Mouse (Mus musculus): Measurements from ENCODE around the gene Dynll2.

The Dynll2 gene

DNA sequence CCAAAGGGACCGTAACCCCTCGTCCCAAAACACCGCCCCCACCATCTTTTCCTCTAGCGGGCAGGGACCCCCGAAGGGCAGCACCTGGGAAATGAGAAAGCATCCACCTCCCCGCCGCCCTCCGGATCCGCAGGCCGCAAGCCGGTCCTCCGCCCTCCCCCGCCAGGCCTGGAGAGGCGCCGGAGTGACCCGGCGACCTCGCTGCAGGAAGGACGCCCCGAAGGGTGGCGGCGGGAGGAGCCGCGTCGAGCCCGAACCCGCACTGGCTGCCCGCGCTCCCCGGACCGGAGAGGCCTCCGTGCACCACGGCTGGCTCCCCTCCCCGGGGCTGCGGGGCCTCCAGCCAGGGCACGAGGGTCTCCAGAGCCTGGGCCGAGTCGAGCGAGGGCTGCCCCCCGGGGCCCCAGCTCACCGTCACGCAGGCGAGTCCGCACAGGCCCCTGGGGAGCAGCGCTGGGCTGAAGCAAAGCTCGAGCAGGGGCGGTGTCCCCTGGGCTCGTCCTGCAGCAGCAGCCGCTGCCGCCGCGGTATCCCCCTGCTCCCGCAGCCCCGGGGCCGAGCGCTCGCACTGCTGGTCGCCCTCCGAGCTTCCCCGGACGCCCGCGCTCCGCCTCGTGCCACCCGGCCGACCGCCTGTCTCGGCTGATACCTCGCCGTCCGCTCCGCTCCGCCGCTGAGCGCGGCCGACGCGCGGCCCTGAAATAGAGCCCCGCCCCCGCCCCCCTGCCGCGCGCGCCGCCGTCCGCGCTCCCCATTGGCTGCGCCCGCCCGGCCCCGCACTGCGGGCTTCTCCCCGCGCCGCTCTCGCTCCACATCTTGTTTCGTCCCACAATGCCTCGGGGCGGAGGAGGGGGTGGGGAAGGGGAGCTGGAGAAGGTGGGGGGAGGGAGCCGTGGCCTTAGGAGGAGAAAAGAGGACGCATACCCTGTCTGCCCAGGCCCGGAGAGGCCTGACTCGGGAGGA, at the start of gene Dynll2:
Gene Dynll2 (minus strand): TSS at position 703 of the 963 bp plus-strand sequence.
- peak; percentile 69 to 74 for DNase-seq (ENCODE audit: low spot score in 2 of 2)

DNA sequence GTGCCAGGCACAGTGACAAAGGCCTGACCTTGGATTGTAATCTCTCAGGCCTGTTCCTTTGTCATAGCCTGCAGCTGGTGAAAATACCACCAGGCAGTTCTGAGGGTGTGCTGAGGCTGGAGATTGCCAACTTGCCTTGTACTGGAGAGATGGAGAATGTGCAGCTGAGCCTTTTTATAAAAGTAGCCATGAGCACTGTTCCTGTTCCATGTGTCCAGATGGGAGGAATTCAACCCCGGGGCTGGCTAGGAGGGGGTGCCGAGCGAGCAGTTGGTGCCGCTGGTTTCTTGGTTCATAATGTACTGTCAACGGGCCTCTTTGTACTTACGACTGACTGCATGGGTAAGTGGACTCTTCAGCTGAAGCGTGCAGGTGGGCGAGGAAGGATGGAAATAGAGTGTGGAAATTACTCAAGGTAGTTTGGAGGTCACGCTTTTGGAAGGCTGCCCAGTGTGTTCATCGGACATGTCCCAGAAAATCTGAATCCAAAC, 49.5 kb upstream of the Dynll2 start:
- no peak for DNase-seq (ENCODE audit: low spot score in 2 of 2)

DNA sequence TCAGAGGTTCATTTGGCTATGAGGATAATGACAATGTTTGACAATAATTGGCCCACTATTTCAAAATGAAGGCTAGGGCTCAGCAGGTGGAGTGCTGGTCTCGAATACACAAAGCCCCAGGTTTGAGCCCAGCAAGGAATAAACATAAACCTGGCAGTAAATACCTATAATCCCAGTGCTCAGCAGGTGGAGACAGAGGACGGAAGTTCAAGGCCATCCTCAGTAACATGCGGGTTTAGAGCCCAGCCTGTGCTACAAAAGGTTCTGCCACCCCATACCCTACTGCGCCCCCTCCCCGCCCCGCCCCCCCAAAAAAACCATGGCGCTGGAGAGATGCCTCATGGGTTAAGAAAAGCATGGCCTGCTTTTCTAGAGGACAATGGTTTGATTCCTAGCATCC, 48.6 kb upstream of the Dynll2 start:
- DNase-seq (ENCODE audit: low spot score in 2 of 2) = no peak

DNA sequence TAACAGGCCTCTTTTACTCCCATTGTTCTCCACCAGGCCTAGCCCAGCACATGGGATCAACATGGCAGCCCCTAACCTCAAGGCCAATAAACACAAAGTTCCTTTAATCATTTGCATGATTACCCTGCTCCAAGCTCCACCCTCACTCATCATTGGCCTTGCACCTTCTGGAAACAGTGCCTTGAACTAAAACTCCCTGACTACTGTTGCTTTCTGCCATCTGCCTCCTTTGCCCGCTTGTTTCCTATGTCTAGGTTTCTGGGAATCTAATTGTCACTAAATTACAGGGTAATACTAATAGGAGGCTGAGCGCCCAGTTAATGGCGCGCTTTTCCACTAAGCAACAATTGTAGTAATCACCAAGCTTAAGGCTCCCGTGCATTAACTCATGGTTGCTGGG, 44.4 kb upstream of the Dynll2 start:
- no peak for DNase-seq (ENCODE audit: low spot score in 2 of 2)

DNA sequence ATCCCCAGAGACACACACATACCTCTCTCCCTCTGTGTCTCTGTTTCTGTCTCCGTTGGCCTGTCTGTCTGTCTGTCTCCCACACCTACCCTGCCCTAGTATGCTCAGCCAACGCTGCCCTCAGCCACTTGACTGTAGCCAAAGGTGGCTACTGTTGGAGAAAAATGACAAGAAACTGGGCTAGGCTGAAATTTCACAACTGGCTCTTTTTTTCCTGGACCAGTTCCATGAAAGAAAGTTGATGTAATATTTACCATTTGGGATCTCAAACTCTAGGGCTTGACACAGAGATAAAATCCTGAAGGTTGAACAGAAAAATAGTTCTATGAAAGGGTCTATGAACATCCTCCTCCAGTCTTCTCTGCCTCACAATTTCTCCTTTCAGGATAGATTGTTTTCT, 43.5 kb upstream of the Dynll2 start:
- DNase-seq (ENCODE audit: low spot score in 2 of 2) = no peak

DNA sequence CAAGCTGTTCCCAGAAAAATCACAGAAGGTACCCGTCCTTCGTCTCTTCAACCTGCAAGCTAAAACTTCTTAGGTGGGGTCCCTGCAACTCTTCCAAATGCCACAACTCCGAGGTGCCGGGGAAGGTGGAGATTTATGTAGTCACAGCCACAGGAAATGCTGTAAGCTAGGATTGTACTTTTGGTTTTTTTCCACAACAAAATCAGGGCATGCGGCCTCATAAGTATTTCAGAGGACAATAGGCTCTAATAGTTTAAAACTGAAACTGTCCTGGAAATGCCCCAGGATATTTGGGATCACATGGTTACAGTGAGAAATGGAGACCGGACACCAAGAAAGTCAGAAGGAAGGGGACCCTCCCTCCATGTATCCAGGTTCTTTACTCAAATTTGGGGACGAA, 42.9 kb upstream of the Dynll2 start:
- no peak for DNase-seq (ENCODE audit: low spot score in 2 of 2)

DNA sequence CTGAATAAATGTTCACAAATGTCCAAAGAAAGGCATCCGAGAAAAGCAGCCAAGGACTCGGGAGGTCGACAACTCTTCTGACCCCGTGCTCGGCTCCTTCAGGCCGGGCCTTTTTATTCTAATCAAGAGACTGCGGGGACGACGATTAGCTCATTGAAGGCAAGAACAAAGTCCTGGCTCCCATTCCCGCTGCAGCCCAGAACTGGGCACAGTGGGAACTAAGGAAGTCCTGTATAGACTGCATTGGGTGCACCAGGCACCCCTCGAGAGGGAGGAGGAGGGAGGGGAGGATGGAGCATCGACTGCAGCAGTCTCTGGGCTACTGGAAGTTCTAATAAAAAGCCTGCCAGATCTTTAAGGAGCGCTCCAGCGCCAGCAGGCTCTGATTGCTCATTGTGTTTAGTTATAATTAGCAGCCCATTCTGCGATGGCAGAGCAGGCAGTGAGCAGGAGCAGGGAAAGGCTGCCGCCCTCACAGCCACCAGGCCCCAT, 40.9 kb upstream of the Dynll2 start:
- DNase-seq (ENCODE audit: low spot score in 2 of 2) = no peak

DNA sequence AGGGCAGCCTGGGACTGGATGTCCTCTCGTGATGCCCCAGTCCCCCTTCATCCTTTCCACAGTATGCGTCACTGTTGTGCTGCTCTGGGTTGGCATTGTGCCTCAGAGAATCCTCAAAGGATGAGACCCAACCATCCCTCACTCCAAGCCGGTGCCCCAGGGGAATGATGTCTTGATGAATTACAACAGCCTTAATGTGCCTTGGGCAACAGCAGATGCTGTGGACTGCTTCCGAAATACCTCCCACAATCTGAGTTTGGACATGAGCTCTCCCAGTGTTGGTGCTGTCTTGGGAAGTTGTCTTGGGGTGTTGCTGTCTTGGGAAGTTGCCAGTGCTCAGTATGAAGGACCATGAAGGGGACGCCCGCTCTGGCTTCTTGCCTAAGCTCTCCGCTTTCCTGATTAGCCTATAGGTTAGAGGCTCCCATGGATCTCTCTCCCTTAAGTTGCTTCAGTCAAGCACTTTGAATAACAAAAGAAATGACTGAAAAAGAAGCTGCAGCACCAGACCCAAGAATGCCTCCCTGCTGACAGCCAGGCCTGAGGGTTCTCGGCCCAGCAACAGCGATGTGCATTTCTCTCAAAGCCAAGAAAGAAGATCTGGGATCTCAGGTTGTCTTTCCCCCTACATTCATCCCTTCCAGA, 40.2 kb upstream of the Dynll2 start:
- DNase-seq (ENCODE audit: low spot score in 2 of 2) = no peak

DNA sequence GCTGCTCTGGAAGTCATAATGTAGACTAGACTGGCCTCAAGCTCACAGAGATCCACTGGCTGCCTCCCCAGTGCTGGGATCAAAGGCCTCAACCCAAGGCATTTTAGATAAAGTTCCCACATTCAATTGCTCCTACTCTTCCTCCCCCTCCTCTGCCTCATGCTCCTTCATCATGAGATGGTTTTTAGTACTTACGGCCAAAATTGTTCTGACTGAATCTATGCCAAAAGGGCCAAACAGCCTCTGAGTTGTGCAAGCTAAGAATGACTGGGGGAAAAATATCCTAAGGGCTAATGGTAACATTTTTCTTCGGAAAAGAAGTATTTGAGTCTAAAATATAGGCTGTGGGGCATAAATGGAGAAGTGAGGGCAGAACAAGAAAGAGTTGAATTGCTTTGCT, 36.6 kb upstream of the Dynll2 start:
- no peak for DNase-seq (ENCODE audit: low spot score in 2 of 2)

DNA sequence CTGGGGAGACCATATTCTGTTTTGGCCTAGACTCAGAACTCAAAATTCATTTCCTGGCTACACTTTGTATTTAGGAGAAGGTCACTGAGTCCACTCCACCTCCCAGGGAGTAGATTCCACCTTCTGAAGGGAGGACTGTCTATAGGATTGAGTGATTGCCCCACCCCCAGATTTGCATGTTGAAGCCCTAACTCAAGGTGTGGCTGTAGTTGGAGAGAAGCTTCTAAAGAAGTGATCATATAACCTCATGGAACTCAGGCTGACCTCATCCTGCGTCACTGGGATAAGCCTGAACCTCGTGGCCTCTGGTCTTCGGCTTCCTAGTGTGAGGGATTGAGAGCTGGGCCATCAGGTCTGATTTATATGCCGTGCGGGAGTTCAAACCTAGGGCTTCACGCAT, 28.5 kb upstream of the Dynll2 start:
- no peak for DNase-seq (ENCODE audit: low spot score in 2 of 2)

DNA sequence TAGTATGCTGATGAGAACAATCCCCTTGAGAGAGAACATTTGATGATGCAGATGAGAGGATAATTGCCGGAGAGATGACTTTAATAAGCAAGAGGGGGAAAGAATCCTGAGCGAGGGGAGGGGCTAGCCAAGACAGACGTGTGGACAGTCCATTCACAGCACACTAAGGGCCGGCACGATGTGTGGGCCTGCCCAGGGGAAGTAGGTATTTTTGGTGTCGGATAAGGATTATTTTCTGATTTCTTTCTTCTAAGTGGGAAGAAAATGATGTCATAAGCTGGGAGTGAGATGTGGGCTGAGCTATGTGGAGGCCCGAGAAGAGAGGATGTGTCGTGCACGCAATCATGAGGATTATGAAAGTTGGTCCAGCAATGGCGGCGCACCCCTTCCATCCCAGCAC, 27.8 kb upstream of the Dynll2 start:
- no peak for DNase-seq (ENCODE audit: low spot score in 2 of 2)

DNA sequence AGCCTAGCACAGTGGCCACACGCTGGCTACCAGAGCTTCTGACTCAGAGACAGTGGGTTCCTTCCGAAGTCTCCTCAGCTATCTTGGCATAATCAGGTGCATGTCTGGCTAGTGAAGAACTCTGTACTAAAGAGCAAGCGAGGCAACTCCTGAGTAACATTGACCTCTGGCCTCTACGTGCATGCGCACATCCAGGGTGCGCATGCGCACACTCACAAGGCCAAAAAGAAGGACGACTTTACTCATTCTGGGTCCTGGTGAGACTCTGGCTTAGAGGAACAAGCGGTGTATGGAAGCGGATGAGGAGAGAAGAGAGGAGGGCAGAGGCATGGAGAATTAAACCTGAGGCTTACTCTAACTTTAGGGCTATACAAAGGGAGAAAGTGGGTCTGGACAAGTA, 26.3 kb upstream of the Dynll2 start:
- no peak for DNase-seq (ENCODE audit: low spot score in 2 of 2)

DNA sequence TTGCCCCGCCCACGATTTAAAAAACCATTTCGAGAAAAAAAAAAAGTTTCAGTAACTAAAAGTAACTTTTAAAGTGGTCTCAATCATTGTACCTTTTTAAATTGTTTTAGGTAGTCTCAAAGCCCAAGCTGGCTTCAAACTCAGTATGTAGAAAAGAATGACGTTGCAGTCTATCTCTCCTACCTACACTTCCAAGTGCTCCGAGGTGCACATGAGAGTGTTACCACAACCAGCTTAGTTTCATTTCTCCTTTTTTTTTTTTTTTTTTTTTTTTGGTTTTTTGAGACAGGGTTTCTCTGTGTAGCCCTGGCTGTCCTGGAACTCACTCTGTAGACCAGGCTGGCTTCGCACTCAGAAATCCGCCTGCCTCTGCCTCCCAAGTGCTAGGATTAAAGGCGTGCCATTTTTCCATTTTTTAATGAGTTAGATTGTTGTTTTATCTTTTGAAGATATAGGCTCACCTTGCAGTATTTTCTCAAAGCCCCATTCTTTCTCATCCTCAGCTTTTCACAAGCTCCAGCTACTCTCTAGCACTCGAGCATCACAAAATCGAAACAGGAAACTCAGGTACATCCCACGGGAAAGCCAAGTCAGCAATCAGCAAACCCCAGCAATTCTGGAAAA, 25.4 kb upstream of the Dynll2 start:
- DNase-seq (ENCODE audit: low spot score in 2 of 2) = no peak

DNA sequence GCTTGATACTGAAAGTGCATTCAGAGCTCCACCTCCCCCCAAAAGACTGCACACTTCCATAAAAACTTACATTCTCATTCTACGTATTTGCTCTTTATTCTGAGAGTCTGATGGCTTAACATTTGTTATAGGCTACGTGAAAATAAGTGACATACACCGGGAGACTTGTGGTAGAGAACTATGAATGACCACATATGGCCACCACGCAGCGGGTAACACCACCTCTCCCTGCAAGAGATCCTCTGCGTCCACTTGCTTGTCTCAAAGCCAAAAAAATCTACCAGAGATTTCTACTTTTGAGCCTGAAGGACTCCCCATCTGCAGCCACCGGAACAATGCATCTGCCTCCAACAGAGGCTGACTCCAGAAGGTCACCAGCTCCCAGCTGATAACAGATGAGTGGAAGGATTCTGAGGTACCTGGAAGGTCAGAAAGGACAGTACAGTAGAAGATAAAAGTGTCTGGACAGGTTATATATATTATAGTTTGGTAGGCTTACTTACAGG, 24.6 kb upstream of the Dynll2 start:
- no peak for DNase-seq (ENCODE audit: low spot score in 2 of 2)

DNA sequence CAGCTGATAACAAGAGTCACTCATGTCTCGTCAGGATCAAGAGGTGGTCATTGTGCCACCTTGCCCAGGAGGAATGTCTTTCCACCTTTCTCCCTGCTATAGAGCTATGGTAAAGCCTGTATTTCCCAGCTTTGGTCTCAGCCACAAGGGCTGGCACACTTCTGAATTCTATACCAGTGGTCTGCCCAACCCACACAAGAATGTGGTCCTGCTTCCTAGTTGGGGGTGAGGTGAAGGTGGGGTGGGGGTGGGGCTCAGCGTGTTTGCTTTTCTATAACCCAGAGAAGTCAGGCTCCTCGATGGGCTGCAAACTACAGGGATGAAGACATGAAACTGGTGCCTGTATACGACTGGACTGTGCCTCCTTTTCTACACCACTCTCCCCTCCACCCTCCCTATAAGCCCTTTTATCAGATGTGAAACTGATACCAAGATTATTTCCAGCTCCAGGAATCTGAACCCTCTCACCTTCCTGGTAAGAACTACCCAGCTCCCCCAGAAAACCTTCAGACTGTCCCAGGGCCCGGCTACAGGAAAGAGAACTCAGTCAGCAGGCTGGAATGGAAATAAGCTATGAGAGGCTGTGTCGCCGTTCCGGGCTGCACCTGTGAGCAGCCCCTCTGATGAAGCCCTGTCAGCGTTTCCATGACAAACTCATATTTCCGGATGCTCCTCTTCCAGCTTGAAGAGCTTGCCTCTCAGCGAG, 24.0 kb upstream of the Dynll2 start:
- no peak for DNase-seq (ENCODE audit: low spot score in 2 of 2)

DNA sequence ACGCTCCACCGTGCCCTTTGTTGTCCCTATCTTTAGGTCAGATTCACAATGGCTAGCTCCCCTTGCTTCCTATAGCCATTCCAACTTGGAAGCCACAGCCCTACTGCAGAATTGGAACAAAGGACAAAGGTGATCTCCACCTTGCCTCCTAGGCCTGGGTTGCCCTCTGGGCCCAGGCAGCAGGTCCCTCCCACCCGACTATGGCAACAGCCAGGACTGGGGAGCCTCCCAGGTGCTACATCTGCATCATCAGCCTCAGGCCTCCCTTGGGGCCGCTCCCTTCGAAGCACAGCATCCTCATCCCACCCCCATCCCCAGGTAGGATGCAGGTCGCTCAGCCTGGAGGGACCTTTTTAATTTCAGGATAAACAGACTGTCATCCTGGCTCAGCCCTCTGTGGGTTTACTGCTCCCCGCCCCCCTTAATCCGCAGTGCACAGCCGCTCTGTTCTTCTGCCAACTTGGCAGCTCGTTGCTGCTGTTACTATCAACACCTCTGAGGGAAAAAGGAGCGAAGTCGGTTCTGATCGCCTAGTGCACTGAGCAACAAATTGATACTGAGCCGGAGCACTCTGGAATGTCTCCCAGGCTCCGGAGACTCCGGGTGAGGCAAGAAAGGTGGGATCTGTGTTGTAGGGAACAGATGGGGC, 22.3 kb upstream of the Dynll2 start:
- no peak for DNase-seq (ENCODE audit: low spot score in 2 of 2)

DNA sequence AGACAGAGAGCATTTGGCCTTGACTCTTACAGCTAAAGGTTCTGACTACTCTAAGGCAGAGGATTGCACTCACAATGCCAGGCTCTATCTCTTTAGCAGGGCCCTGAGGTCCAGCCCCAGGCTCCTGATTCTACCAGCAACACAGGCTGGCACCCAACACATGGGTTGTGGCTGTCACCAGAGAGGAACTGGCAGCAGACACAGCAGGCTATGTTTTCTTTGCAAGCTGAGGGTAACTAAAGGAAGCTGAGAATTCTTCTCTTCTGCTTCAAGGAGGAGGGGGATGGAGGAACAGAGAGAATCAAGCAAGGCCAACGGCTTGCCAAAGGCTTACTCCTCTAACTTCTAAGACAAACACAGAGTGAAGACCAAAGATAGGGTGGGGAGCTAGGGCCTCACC, 21.3 kb upstream of the Dynll2 start:
- no peak for DNase-seq (ENCODE audit: low spot score in 2 of 2)

DNA sequence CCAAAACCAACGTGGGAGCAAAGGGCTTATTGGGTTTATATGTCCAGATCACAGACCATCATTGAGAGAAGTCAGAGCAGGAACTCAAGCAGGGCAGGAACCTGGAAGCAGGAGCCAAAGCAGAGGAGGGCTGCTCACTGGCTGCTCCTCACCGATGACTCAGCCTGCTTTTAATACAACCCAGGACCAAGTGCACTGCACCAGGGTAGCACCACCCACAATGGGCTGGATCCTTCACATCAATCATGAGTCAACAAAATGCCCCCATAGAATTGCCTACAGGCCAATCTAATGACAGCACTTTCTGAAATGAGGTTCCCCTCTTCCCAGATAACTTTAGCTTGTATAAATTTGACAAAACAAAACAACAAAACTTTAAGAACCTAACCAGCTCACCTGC, 16.8 kb upstream of the Dynll2 start:
- DNase-seq (ENCODE audit: low spot score in 2 of 2) = no peak

DNA sequence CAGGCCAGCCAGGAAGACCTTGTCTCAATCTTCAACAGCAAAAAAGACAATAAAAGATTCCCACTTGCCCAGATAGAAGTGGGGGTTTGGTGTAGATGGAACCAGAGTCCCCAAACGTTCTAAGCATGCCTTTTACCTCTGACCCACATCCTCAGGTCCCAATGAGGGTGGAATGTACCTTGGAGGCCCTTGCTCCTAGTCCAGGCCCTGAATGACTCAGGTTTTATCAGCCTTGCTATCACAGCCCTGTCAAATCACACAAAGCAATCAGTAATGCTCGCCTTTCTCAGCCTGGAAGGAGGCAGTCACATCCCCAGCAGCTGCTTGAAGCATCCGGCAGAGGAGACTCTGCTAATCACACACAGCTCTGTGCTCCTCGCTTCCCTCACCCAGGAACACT, 15.4 kb upstream of the Dynll2 start:
- DNase-seq (ENCODE audit: low spot score in 2 of 2) = no peak

DNA sequence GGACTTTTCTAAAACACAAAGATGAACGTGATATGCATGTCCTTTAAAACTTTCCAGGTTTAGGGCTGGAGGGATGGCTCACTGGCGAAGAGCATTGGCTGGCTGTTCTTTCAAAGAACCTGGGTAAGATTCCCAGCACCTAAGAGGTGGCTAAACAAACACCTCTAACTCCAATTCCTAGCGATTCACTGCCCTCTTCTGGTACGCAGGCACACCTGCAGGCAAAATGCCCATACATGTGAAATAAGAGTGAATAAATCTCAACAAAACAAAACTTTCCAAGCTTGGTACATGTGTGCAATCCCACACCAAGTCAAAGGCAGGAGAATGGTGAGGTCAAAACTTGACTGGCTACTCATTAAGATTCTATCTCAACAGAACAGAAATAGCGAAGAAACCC, 12.4 kb upstream of the Dynll2 start:
- no peak for DNase-seq (ENCODE audit: low spot score in 2 of 2)

DNA sequence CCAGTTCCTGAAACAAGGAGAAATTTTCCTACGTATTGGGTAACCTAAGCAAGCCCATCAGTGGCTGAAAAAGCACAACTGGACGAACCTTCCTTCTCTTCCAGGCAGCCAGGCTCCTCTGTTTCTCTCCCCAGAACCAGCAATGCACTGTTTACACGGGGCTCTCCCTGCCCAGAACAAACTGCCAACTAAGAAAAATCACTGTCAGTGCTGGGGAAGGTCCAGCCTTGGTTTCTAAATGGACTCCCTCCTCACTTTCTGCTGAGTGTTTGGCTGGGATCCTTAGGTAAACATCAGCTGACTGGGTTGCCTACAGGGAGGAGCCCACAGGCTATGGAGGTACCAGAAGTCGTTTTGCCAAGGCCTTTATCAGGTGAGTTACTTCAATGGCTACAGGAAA, 4.5 kb upstream of the Dynll2 start:
- no peak for DNase-seq (ENCODE audit: low spot score in 2 of 2)
